Mouse (Mus musculus) layer of hippocampus, adult 2 months (tissue): ENCODE measurements at regions not wholly inside any gene's neighbourhood (a gene's known extent, or its start where the extent isn't known, plus 50 kb on each side); places are given as distances from the start of the nearest gene placed in this dataset.
A peak's percentile ranks its signal among the peaks of the same experiment; 100 is the strongest.

ENCODE experiments used
- DNase-seq, 2 experiments: peaks; one replicate each; pipeline ENCODE4 v3.0.0; 2022; ENCODE audit warnings: low spot score in 2 of 2
- H3K27ac ChIP-seq: fragments of 200-600 bp; 2 replicates; pipeline ENCODE4 v1.8.1; 2022
- H3K4me3 ChIP-seq: fragments of 200-600 bp; 2 replicates; pipeline ENCODE4 v1.8.1; 2022; ENCODE audit warnings: mild to moderate bottlenecking
- CTCF ChIP-seq: fragments of 200-600 bp; conservative IDR thresholded peaks from 2 replicates; pipeline ENCODE4 v1.8.1; 2022; ENCODE audit warnings: antibody characterized with exemption, mild to moderate bottlenecking, moderate library complexity

DNA sequence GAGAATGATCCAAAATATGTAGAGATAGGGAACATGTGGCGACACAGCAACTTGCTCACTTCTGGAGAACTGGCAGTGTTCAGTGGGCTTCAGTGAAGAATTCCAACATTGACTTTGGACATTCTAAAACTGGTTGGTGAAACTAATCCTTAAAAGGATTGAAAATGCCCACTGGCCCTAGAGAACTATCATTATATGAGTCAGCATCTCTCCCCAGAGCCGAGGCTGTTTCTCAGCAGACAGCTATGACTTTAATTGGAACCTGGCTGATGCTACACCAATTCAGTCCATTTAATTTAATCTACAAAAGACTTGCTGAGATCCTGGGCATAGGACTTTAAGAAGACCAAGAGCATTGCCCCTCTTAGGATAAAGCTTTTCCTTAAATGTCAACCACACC, 72.4 kb upstream of the Dusp10 start:
- no peak for DNase-seq
- TF ChIP-seq CTCF: no peak

DNA sequence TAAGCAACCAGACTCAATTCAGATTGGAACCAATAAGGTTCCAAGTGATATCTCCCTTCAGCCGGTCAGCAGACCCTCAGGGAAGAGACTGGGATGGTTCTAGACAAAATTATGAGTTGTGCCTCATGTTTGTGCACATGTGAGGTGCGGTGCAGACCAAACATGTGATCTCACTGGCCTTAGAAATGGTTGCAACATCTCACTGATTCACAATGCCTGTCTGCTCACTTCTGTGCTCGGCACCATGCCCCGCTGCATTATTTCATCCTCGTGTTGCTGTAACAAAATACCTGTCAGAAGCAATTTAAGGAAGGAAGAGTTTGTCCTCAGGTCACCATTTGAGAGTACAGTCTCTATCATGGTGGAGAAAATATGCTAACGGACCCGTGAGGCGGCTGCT, 66.9 kb upstream of the Dusp10 start:
- Histone ChIP-seq H3K27ac (no peak overlapping the region), H3K4me3 (no peak overlapping the region)
- no peak for DNase-seq
- TF ChIP-seq CTCF: no peak

More for the DNA sequence above, 72.4 kb upstream of the Dusp10 start:
- Histone ChIP-seq H3K4me3 (no peak overlapping the region), H3K27ac (no peak overlapping the region)

DNA sequence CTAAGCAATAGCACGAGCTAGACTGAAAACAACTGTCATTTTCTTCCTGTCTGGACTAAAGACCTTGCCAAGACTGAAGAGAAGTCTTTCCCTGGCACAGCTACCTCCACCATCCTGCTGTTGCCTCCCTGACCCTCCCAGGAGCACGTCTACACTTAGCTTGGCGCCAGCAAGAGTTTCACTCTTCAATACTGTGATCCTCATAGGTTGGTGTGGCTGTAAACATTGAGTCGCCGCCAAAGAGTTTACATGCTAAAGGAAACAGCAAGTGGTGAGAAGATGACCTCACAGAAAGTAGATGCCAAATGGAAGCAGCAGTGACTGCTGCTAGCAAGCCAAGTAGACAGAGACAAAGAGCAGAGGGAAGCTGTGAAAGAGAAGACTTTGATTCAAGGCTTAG, 66.0 kb upstream of the Dusp10 start:
- no peak overlapping the region for H3K27ac ChIP-seq
- no peak for TF ChIP-seq CTCF
- DNase-seq: no peak
- no peak overlapping the region for H3K4me3 ChIP-seq

DNA sequence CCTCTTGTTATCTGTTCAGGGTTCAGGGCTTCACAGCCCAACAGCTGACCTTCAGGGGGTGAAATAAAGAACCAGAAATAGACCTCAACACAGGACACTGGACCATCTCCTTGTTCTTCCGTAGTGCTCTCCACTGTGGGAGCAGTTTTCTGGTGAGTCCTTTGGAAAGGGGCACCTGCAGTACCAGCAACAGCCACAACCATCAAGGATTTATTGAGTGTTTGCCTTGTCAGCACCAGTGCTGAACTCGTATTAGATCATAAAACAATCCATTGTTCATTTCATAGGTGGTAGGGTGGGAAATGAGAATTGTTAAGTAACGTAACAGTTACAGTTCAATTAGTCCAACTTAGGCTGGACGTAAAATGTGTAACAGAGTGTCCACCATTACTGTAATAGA, 63.9 kb upstream of the Dusp10 start:
- peak; percentile 62 for TF ChIP-seq CTCF
- Histone ChIP-seq H3K27ac (no peak overlapping the region), H3K4me3 (no peak overlapping the region)
- no peak for DNase-seq

DNA sequence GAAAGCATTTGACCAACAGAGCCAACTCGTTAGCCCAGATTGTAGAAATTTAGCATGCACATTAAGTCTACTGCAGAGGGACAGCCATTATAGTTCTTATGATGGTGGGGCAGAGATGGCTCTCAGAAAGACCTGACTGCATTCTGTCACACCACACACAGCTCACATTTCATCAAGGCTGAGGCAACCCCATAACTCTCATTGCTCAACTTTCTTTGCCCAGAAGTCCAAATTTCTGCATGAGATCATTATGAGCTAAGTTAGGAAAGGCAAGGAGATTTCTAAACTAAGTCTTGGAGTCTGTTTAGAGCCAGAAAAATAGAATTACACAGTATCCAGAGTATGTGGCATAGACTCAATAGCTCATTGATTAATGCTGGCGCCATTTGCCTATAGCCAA, 59.0 kb upstream of the Dusp10 start:
- H3K27ac ChIP-seq: no peak overlapping the region
- no peak for TF ChIP-seq CTCF
- H3K4me3 ChIP-seq: no peak overlapping the region
- no peak for DNase-seq

DNA sequence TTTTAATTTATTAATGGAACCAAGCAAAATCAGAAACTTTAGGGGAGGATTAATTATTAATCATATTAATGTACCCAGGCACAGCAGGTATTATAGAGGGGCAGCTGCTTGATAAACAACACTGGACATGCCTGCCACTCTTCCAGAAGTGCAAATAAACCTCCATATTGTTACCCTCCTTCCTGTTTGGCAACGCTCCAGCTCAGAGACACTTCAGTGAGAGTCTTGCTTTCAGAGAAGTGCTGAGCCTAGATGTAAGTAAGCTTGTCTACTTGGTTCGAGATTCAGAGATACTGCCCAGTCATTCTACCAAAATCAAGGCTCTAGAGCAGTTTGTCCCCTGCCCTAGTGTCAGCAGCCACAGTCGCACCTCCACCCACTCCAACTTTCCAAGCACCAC, 56.7 kb upstream of the Dusp10 start:
- no peak for TF ChIP-seq CTCF
- DNase-seq: no peak
- Histone ChIP-seq H3K4me3 (no peak overlapping the region), H3K27ac (no peak overlapping the region)

DNA sequence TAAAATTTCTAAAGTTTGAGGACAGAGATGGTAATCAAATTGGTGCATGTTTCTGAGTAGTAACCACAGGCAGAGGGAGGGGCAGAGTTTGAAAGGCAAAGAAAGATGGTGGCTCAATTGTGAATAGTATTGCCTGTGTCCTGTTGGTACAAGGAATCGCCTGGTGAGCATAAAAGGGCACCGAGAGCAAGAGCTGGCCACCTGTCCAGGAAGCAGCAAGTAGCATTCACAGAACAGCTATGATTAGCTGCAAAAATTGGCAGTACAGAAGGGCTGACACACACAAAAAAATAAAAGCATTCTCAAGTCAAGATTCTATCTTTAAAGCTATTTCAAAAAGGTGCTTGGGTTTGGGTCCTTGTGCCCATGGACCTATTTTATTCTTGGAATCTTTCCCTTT, 51.7 kb upstream of the Dusp10 start:
- DNase-seq: no peak
- TF ChIP-seq CTCF: no peak
- Histone ChIP-seq H3K27ac (no peak overlapping the region), H3K4me3 (no peak overlapping the region)

DNA sequence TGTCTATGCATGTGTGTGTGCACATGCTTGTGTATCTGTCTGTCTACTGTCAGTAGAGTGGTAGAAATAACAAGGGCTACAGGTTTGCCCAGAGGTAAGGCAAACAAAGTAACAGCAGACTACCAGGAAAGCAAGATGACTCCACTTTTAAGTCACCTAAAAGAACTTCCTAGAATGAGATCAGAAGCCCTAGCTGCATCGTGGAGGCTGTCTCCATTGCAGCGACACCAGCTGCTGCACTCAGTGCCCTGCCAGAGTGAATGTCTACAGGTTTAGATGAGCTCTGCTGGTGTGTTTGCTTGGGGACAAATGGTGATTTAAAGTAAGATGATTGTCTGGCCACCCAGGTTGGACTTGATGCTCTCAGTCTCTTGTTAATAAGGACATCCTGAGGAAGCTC, 50.6 kb upstream of the Dusp10 start:
- DNase-seq: no peak
- no peak for TF ChIP-seq CTCF

DNA sequence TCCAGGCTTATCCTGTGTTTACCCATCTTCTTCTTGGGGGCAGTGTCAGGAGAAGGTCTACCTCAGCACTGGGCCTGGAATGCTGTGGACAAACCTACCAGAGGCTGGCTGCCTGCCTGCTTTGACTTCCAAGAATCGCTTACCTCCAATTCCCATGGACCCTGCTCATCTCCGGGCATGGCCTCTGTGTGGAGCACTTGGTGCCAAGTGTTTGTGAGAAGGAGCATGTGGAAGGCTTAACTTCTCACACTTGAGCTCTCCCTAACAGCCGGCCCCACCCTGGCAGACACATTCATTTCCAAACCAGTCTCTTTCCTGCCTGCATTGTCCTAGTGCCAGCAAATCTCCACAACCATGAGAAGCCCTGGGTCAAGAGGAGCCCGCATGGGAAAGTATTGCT, 49.8 kb upstream of the Dusp10 start:
- TF ChIP-seq CTCF: no peak
- H3K4me3 ChIP-seq: no peak overlapping the region

More for the DNA sequence above, 50.6 kb upstream of the Dusp10 start:
- Histone ChIP-seq H3K27ac (no peak overlapping the region), H3K4me3 (no peak overlapping the region)

More for the DNA sequence above, 49.8 kb upstream of the Dusp10 start:
- no peak overlapping the region for H3K27ac ChIP-seq
- DNase-seq: no peak
